Mouse (Mus musculus): ENCODE measurements around the gene Ddi2. TPM values are rescaled to one million over a fixed set of nuclear protein-coding genes. Genes with fewer than 3 reads are reported as not detected.

Ddi2 gene
- polyA plus RNA-seq, 1 experiment, result 12.8 TPM

DNA sequence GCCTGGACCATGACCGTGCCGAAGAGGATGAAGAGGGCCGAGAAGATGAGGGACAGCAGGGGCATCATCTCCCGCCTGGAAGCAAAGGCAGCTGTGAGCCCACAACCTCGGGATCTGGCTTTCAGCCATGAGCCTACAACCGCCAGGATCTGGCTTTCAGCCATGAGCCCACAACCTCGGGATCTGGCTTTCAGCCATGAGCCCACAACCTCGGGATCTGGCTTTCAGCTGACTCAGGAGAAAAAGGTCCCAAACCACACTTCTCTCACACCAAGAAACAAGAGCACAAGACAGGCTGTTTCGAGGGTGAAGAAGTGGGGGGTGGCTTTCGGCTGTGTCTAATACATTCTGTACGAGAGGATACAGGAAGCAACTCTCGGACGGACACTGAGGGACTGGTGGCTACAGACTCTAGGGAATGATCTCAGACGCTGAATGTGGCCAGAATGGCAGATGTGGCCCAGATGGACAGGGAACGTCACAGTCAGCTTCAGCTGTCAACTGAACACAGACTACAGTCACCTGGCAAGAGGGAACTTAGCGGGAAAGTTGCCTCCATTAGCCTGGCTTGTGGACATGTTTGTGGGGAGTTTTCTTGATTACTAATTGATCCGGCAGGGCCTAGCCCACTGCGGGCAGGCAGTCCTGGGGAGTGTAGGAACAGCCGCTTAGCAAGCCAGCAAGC is 43.6 kb upstream of the Ddi2 start:
- no peaks in the 10 kb centered on the region for H3K27me3 ChIP-seq (ENCODE audit: control insufficient read depth, insufficient read depth, insufficient read length)
- H3ac ChIP-seq (ENCODE audit: control insufficient read depth, insufficient read length, low read depth), result no peak overlapping the region
- H3K79me3 ChIP-seq (ENCODE audit: low read depth), result no peaks in the 10 kb centered on the region
- H3K79me2 ChIP-seq (ENCODE audit: control insufficient read depth, insufficient read depth), result no peaks in the 10 kb centered on the region
- H3K4me3 ChIP-seq (ENCODE audit: insufficient read depth, poor library complexity, severe bottlenecking), result no peak overlapping the region
- H3K36me3 ChIP-seq (ENCODE audit: control insufficient read depth, insufficient read depth), result peaks cover 48% of the 10 kb centered on the region
- TF ChIP-seq CTCF (IDR thresholded peaks at IDR 0.05; ENCODE audit: control insufficient read depth, insufficient read depth, insufficient read length) (no peak), MYOD1 (IDR thresholded peaks at IDR 0.05; ENCODE audit: control insufficient read depth, insufficient read length, low read depth) (peak; percentile 3)

DNA sequence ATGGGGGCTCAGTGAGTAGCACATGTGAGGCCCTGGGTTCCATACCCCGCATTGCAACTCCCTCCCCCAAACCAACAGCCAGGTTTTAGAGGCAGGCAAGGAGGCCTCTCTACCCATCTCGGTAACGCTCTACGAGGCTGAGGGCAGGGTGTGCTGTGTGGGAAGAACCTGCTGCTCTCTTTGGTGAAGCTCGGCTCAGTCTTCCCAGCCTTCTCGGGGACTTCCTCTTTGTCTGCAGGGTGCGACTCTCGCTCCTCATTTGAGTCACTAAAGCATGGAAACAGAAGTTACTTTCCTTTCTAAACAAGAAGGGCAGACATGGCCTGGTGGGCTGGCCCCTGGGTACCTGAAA is 43.1 kb upstream of the Ddi2 start:
- TF ChIP-seq CTCF (IDR thresholded peaks at IDR 0.05; ENCODE audit: control insufficient read depth, insufficient read depth, insufficient read length) (no peak), MAX (IDR thresholded peaks at IDR 0.05) (no peak), MYOD1 (IDR thresholded peaks at IDR 0.05; ENCODE audit: control insufficient read depth, insufficient read length, low read depth) (no peak), FOSL1 (IDR thresholded peaks at IDR 0.05; ENCODE audit: insufficient read depth, low read length, poor library complexity, severe bottlenecking) (no peak), USF1 (IDR thresholded peaks at IDR 0.05; ENCODE audit: low read depth) (no peak), MYOG (IDR thresholded peaks at IDR 0.05; ENCODE audit: control insufficient read depth, extremely low read depth, insufficient read length) (no peak)

DNA sequence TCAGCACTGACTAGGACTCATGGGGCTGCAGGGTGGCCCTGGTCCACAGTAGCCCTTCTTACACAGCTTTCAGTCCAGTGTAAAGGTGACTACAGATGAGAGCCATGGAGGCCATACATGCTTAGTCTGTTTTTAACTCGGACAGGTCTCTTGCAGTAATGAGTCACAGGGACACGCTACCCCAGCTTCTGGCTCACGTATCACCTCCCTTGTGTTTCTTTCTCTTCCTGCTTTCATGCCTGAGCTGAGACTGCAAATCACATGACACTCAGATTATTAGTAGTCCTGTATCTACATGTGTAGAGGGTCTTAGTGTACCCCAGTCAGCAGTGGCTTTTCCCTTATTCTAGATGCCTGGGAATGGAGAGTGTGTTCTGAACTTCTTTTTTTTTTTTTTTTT is 41.8 kb upstream of the Ddi2 start:
- Histone ChIP-seq H3K36me3 (ENCODE audit: control insufficient read depth, insufficient read depth) (peaks cover 42% of the 10 kb centered on the region), H3K79me2 (ENCODE audit: control insufficient read depth, insufficient read depth) (no peaks in the 10 kb centered on the region), H3ac (ENCODE audit: control insufficient read depth, insufficient read length, low read depth) (no peak overlapping the region), H3K79me3 (ENCODE audit: low read depth) (no peaks in the 10 kb centered on the region), H3K4me3 (ENCODE audit: insufficient read depth, poor library complexity, severe bottlenecking) (no peak overlapping the region), H3K27me3 (ENCODE audit: control insufficient read depth, insufficient read depth, insufficient read length) (no peaks in the 10 kb centered on the region)
- no peak for TF ChIP-seq CTCF (IDR thresholded peaks at IDR 0.05; ENCODE audit: control insufficient read depth, insufficient read depth, insufficient read length)
- no peak for TF ChIP-seq MAX (IDR thresholded peaks at IDR 0.05)
- no peak for TF ChIP-seq MYOD1 (IDR thresholded peaks at IDR 0.05; ENCODE audit: control insufficient read depth, insufficient read length, low read depth)
- TF ChIP-seq USF1 (IDR thresholded peaks at IDR 0.05; ENCODE audit: low read depth), result no peak
- TF ChIP-seq CEBPB (IDR thresholded peaks at IDR 0.05; ENCODE audit: low read depth), result no peak
- no peak for TF ChIP-seq FOSL1 (IDR thresholded peaks at IDR 0.05; ENCODE audit: insufficient read depth, low read length, poor library complexity, severe bottlenecking)
- TF ChIP-seq MYOG (IDR thresholded peaks at IDR 0.05; ENCODE audit: control insufficient read depth, extremely low read depth, insufficient read length), result no peak

More for the DNA sequence above, 43.1 kb upstream of the Ddi2 start:
- H3K79me3 ChIP-seq (ENCODE audit: low read depth), result no peaks in the 10 kb centered on the region
- no peak overlapping the region for H3K4me3 ChIP-seq (ENCODE audit: insufficient read depth, poor library complexity, severe bottlenecking)
- H3K79me2 ChIP-seq (ENCODE audit: control insufficient read depth, insufficient read depth), result no peaks in the 10 kb centered on the region
- peaks cover 50% of the 10 kb centered on the region for H3K36me3 ChIP-seq (ENCODE audit: control insufficient read depth, insufficient read depth)
- no peaks in the 10 kb centered on the region for H3K27me3 ChIP-seq (ENCODE audit: control insufficient read depth, insufficient read depth, insufficient read length)
- H3ac ChIP-seq (ENCODE audit: control insufficient read depth, insufficient read length, low read depth), result no peak overlapping the region

DNA sequence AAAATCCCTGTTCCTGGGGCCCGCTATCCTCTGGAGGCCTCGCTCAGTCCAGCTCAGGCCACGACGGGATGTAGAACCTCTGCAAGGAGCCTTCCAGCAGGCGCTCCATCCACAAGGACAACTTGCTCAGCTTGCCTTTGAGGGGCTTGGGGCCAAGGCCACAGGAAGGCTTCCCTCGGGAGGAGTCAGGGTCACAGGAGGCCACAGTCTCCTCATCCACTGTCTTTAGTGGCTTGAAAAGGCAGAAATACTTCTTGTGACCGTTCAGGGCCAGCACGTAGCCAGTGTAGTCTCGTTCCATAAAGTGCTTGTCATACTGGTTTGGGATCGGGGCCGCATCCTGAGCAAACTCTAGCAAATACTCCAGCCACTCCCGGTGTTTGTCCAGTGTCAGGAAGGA is 40.3 kb upstream of the Ddi2 start:
- no peak for TF ChIP-seq MAX (IDR thresholded peaks at IDR 0.05)
- TF ChIP-seq FOSL1 (IDR thresholded peaks at IDR 0.05; ENCODE audit: insufficient read depth, low read length, poor library complexity, severe bottlenecking), result no peak
- TF ChIP-seq MYOG (IDR thresholded peaks at IDR 0.05; ENCODE audit: control insufficient read depth, extremely low read depth, insufficient read length), result no peak
- no peak for TF ChIP-seq USF1 (IDR thresholded peaks at IDR 0.05; ENCODE audit: low read depth)
- Histone ChIP-seq H3ac (ENCODE audit: control insufficient read depth, insufficient read length, low read depth) (no peak overlapping the region), H3K4me3 (ENCODE audit: insufficient read depth, poor library complexity, severe bottlenecking) (no peak overlapping the region), H3K27me3 (ENCODE audit: control insufficient read depth, insufficient read depth, insufficient read length) (no peaks in the 10 kb centered on the region), H3K36me3 (ENCODE audit: control insufficient read depth, insufficient read depth) (peaks cover 29% of the 10 kb centered on the region), H3K79me3 (ENCODE audit: low read depth) (no peaks in the 10 kb centered on the region), H3K79me2 (ENCODE audit: control insufficient read depth, insufficient read depth) (no peaks in the 10 kb centered on the region)

DNA sequence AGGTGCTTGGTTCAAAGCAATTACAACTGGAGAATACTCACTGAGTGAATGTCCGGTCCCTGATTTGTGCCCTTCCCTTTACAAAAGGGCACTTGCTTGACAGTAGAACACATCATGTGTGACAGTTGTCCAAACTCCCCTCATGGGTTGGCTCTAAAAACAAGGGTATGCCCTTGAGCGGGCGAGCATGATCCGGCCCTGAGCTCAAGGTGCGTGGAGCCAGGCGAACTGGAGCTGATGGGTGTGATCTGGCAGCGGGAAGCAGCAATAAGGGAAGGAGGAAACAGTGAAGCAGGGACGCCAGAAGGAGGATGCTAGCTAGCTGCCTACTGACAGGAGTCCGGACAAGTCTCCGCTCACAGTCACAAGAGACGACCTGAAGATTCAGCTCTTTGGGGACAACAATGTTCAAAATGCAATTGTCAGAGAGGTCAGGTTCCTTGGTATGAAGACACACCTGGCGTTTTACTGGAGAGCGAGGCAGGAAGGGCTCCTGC is 38.9 kb upstream of the Ddi2 start:
- no peak overlapping the region for H3ac ChIP-seq (ENCODE audit: control insufficient read depth, insufficient read length, low read depth)
- peaks cover 21% of the 10 kb centered on the region for H3K36me3 ChIP-seq (ENCODE audit: control insufficient read depth, insufficient read depth)
- TF ChIP-seq USF1 (IDR thresholded peaks at IDR 0.05; ENCODE audit: low read depth), result no peak
- TF ChIP-seq CEBPB (IDR thresholded peaks at IDR 0.05; ENCODE audit: low read depth), result no peak
- TF ChIP-seq FOSL1 (IDR thresholded peaks at IDR 0.05; ENCODE audit: insufficient read depth, low read length, poor library complexity, severe bottlenecking), result no peak
- TF ChIP-seq MAX (IDR thresholded peaks at IDR 0.05), result no peak
- TF ChIP-seq MYOD1 (IDR thresholded peaks at IDR 0.05; ENCODE audit: control insufficient read depth, insufficient read length, low read depth), result no peak
- no peak for TF ChIP-seq CTCF (IDR thresholded peaks at IDR 0.05; ENCODE audit: control insufficient read depth, insufficient read depth, insufficient read length)
- TF ChIP-seq MYOG (IDR thresholded peaks at IDR 0.05; ENCODE audit: control insufficient read depth, extremely low read depth, insufficient read length), result no peak
- H3K4me3 ChIP-seq (ENCODE audit: insufficient read depth, poor library complexity, severe bottlenecking), result no peak overlapping the region
- no peaks in the 10 kb centered on the region for H3K79me3 ChIP-seq (ENCODE audit: low read depth)
- no peaks in the 10 kb centered on the region for H3K27me3 ChIP-seq (ENCODE audit: control insufficient read depth, insufficient read depth, insufficient read length)
- H3K79me2 ChIP-seq (ENCODE audit: control insufficient read depth, insufficient read depth), result no peaks in the 10 kb centered on the region

DNA sequence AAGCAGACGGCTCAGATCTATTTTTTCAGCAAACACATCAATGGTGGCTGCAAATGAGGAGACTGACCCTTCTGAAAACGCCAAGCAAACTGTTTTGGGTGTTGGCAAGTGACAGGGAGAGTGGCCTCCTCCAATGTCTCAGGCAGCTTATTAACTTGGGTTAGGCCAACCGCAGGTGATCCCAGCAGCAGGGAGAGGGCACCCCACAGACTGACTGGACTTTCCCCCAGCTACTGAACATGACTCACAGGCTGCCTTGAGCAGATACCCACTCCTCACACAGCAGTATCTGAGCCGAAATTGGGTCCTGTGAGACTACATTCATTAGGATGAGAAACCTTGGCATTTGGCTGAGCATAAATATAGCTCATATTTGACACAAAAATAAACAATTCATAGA is 37.7 kb upstream of the Ddi2 start:
- TF ChIP-seq MAX (IDR thresholded peaks at IDR 0.05) (no peak), CTCF (IDR thresholded peaks at IDR 0.05; ENCODE audit: control insufficient read depth, insufficient read depth, insufficient read length) (no peak), USF1 (IDR thresholded peaks at IDR 0.05; ENCODE audit: low read depth) (no peak), MYOD1 (IDR thresholded peaks at IDR 0.05; ENCODE audit: control insufficient read depth, insufficient read length, low read depth) (no peak), MYOG (IDR thresholded peaks at IDR 0.05; ENCODE audit: control insufficient read depth, extremely low read depth, insufficient read length) (no peak), FOSL1 (IDR thresholded peaks at IDR 0.05; ENCODE audit: insufficient read depth, low read length, poor library complexity, severe bottlenecking) (no peak), CEBPB (IDR thresholded peaks at IDR 0.05; ENCODE audit: low read depth) (no peak)
- no peaks in the 10 kb centered on the region for H3K27me3 ChIP-seq (ENCODE audit: control insufficient read depth, insufficient read depth, insufficient read length)
- H3K4me3 ChIP-seq (ENCODE audit: insufficient read depth, poor library complexity, severe bottlenecking), result no peak overlapping the region
- peaks cover 14% of the 10 kb centered on the region for H3K36me3 ChIP-seq (ENCODE audit: control insufficient read depth, insufficient read depth)
- no peak overlapping the region for H3ac ChIP-seq (ENCODE audit: control insufficient read depth, insufficient read length, low read depth)
- H3K79me2 ChIP-seq (ENCODE audit: control insufficient read depth, insufficient read depth), result no peaks in the 10 kb centered on the region
- no peaks in the 10 kb centered on the region for H3K79me3 ChIP-seq (ENCODE audit: low read depth)

All from C2C12 (cell line).